Mouse (Mus musculus) spleen, postnatal 14 days (tissue): Measurements from ENCODE around the gene Stat5a.

Source experiments
- DNase-seq, 2 experiments: peaks; one replicate each; pipeline ENCODE4 v3.0.0; 2021 to 2022; ENCODE audit warnings: low spot score in 2 of 2

The Stat5a gene

DNA sequence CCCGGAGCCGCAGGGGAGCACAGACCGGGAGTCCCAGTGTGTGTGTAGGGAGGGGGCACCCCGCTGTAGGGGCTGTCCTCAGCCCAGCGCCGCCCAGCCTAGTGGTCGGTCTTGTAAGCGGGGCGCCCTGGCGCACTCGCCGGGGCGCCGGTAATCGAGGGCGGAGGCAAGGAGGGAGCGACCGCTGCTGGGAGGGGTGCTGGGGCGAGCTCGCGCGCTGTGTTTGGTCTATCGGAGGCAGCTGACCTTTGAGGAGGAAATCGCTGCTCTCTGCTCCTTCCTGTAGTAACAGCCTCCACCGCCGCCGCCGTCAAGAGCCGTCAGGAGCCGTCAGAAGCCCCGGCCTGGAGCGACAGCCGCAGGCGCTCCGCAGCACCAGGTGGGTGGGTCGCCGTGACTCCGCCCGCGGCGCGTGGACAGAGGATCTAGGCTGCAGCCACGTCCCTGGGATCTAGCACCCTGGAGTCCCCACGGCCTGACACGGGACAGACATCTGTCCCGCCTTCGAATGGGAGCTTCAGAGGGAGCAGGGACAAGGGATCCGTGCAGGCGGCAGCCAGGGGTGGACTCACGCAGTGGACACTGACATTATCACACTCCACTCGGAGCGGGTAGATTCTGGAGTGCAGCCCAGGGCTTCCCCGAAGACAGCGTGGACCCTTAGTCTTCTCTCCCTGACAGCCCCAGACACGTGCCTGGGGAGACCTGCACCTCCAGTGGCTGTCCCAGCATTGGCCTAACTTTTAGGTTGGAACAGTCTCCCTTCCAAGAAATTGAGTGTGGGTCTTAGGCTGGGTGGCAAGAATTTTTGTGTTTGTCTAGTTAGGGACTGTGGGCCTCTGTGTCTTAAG is 1.3 kb downstream of the Stat5a start:
- DNase-seq, result peak; percentile 69 to 78

DNA sequence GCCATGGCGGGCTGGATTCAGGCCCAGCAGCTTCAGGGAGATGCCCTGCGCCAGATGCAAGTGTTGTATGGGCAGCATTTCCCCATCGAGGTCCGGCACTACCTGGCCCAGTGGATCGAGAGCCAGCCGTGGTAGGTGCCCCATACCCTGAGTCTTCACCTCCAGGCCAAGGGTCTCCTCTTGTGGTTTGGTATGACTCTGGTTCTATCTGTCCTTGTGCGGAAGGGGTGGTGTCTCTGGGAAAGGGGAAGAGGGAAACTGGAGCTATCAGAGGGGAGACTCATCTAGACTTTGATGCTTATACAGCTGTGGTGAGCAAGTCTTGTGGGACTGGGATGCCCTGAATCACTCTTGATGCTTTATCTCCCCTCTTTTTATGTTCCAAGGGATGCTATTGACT is 2.2 kb downstream of the Stat5a start:
- no peak for DNase-seq

DNA sequence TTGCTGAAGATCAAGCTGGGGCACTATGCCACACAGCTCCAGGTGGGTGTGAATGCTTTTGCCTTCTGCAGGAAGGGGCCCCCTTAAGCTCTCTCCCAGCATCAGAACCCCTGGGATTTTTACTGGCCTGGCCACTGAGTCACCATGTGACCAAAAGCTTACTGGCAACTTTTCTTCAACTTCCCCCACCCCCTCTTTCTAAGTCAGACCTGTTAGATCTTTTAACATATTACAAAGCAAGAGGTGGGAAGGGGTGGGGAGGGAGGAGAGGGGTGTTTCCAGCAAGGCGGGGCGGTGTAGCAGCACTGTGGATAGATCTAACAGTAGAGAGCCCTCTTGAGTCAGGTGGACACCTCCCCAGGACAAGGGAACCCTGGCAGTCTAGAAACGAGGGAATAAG is 2.7 kb downstream of the Stat5a start:
- no peak for DNase-seq

DNA sequence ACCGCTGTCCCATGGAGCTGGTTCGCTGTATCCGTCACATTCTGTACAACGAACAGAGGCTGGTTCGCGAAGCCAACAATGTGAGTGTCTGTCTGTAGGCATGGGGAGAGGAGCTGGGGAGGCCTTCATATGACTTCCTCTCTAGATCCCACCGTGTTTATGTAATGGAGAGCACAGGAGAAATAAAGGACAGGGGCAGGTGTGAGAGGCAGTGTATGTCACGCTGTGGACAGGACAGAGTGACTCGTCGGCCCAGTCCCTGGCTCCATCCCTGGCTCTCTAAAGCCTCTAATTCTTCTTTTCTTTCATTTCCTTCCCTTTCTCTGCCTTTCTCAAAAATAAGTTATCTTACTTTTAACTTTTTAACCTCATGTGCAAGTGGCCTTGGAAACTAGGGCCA is 4.0 kb downstream of the Stat5a start:
- DNase-seq, result no peak

DNA sequence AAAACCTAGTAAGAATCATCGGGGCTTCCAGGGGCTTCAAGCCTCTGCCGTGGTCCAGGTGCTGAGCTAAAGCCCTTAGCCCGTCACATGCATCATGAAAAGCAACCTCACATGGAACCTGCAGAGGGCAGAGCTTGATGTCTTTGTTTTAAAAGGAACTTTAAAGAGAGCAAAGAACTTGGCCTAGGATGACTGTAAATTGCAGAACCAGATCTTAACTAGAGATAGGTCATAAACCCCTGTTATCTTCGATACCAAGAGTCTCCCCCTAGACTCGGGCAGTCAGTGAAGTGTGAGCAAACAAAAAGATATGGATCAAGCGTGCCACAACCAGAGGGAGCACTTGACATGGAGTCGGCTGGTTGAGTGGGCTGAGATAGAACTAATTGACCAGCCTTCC is 6.5 kb downstream of the Stat5a start:
- no peak for DNase-seq

DNA sequence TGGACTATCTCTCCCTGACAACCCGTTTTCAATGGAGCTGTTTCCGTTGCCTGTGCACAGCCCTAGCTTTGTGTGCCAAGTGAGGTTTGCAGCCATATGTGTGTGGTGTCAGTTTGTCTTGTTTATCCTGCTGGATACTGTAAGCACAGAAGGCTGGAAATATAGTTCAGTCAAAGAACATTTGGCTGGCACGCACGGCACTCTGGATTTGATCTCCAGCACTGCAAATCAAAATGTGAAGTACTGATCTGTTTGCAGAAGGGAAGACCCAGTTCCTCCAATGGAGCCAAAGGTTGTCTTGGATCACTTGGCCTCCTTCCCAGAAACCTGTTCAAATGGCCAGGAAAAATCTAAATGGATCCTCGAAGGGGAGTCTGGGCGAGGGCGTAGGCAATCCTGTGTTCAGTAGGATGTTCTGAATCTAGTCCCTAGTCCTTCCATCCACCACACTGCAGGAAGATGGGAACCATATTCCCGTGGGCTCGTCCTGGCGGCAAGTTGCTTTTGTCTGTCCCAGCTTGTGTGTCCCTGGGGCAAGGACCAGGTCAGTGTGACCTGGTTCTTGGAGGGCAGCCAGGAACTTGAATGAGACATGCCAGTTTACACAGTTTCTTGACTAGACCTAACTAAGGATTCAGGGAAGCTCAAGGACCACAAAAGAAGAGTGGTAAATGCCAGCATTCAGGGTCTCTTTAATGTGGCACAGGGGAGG is 11.3 kb downstream of the Stat5a start:
- no peak for DNase-seq

DNA sequence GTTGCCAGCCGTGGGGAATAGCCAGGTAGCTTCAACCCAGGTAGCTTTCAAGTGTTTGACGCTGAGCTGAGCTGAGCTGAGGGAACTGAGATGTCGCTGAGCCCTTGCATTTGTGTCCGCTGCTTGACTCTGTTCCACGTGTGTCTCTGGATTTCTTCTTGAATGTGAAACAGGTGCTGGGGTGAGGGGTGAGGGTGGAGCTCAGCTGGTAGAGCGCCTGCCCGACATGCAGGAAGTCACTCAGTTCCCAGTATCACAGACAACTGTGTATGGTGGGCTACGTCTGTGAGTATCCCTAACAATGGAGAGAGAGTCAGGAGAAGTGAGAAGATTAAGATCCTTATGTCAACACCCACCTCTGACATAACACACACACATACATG is 11.8 kb downstream of the Stat5a start:
- no peak for DNase-seq

DNA sequence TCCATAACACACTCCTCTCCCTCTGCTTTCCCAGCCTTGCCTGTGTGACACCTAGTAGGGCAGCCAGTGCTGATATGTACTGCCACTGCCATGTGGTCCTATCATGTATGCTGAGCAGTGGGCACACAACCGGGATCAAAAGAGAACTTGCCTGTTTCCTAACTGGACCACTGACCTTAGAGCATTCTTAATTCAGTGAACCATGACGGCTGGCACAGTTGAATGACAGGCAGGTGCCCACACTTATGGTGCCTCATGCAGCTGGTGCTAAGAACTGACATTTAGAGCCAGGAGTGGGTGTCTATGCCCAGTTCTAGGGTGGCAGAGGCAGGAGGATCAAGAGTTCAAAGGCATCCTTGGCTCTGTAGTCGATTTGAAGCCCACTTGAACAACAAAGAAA is 16.6 kb downstream of the Stat5a start:
- DNase-seq, result no peak

DNA sequence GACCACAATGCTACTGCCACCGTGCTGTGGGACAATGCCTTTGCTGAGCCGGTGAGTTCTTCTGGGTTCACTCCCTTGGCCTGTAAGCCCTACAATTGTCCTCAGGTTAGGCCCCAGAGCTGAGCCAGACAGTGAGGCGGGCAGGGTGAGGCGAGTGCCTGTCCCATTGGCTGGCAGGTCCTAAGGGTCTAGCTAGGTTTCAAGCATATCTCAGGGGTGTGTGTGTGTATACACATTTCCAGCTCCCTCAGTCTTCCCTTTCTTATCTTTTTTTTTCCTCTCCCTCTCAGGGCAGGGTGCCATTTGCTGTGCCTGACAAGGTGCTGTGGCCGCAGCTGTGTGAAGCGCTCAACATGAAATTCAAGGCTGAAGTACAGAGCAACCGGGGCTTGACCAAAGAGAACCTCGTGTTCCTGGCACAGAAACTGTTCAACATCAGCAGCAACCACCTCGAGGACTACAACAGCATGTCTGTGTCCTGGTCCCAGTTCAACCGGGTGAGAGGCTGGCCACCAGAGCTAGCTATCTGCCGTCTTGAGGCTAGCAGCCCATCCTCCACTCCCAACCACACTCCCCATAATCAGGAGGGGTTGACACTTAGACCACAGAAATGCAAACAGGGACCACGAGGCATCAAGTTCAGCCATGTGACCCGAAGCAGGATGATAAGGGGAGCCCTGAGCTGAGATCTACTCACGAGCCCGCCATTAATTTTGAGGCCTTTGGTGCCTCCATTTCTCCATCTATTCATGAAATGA is 20.3 kb downstream of the Stat5a start:
- DNase-seq, result no peak

DNA sequence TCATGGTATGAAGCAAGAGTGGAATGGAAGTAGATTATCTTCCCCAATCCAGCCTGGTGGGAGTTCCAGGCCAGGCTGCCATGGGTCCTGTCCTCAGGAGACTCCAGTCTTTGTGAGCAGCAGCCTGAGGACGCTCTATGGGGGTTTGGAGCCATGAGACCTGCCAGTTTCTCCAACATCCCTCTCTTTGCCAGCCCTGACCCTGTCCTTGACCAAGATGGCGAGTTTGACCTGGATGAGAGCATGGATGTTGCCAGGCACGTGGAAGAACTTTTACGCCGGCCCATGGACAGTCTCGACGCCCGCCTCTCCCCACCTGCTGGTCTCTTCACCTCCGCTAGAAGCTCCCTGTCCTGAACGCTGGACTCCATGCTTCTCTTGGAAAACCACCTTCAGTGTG is 24.5 kb downstream of the Stat5a start:
- DNase-seq, result no peak

DNA sequence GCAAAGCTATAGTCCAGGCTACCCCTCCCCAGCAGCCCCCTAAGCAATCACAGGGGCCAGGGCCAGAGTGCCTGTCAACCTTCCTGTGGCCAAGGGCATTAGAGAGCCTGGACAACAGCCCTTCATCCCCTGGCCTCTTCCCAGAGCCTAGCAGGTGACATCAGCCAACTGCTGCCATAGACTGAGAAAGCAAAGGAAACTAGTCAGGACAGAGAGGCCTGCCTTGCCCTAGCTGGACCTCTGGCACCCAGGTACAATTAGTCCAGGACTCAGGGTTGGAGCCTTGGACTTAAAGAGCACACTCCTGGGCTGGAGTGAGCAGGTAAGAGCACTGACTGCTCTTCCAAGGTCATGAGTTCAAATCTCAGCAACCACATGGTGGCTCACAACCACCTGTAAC is 26.3 kb downstream of the Stat5a start:
- no peak for DNase-seq

DNA sequence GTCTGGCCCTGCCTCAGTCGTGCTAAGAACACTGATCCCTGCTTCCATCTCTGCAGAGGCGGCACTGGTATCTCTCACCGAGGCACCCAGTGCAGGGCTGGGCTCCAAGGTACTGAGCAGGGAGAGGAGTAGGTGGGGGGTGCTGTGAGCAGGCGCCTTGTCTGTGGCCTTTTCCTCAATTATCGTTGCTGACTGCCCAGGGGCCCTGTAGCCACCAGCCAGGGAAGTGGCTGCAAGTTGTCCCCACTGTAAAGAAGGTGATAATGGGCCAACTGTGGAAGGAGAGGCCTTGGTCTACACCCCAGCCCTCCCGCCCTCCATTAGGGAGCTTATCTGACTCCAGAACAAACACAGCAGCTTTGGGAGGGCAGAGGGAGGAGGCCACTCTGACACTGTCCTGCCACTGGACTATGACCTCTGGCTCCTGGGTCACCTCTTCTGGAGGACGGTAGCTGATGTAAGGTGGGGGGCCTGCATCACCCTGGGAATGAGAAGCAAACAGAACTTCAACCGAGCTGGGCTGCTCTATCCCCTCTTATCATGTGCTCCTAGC is 27.1 kb downstream of the Stat5a start:
- DNase-seq, result no peak

DNA sequence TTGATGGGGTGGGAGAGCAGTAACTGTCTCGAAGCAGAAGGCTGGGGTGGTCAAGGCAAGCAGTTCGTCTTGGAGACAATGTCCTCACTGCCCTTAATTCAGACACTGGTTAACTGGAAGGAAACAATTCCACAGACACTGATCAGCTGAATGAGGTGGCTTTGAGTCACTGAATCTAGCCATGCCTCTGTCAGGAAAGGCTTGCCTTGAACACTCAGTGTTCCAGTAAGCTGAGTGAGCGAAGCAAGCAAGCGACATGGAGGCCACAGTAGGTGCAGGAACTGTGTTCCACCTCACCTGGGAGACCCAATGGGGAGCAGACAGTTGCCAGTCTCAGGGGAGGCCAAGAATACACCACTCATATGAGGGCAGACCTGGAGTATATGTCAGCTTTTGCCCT is 28.1 kb downstream of the Stat5a start:
- DNase-seq, result no peak

DNA sequence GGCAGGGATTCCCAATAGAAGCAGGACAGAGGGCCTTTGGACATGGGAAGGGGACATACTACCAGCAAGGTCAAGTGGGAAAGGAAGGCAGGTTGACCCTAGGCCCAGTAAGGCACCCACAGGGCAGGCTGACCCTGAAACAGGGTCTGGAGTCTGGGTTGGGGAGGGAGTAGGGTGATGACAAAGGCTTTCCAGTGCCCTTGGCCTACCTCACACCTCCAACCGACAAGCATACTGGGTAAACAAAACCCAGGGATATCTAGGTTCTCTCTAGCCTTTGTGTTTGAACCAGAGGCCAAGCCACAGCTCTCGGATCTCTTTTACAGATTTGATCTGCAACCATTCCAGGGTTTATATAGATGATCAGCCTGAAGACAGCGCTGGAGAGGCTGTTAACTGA is 28.6 kb downstream of the Stat5a start:
- DNase-seq, result no peak

DNA sequence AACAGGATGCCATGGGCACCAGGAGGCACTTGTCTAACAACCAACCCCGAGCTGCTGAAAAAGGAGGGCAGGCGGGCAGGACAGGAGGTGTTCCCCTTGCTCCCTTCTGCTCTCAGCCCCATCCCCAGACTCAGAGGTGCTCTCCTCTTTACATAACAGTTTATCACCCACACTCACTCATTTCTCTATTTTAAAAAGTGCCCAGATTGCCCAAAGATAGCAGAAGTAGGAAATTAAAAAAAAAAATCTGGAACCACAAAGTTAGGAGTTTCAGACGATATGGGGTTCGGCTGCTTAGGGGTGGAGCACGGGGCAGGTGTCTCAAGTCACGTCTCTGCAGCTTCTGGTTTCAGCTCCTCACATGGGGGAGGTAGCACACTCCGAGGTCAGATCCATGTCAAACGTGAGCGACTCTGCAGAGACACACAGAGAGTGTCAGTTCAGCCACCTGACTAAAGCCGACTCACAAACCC is 29.2 kb downstream of the Stat5a start:
- DNase-seq, result no peak

DNA sequence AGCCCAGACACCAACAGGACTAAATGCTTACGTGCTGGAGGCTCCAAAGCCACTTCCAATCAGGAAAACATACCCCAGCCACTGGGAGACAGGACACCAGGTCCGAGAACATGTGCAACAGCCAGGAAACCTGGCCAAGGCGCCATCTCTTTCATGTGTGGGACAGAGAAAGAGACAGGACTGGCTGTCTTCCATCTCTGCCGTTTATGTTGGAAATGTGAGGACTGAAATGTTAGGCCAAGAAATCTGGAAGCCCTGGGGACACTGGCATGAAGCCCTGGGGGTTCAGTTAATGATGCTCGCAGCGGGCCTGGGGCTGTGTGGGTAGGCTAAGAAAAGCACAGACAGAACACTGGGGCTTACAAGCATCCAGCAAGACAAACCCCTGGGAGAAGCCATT is 31.3 kb downstream of the Stat5a start:
- no peak for DNase-seq

DNA sequence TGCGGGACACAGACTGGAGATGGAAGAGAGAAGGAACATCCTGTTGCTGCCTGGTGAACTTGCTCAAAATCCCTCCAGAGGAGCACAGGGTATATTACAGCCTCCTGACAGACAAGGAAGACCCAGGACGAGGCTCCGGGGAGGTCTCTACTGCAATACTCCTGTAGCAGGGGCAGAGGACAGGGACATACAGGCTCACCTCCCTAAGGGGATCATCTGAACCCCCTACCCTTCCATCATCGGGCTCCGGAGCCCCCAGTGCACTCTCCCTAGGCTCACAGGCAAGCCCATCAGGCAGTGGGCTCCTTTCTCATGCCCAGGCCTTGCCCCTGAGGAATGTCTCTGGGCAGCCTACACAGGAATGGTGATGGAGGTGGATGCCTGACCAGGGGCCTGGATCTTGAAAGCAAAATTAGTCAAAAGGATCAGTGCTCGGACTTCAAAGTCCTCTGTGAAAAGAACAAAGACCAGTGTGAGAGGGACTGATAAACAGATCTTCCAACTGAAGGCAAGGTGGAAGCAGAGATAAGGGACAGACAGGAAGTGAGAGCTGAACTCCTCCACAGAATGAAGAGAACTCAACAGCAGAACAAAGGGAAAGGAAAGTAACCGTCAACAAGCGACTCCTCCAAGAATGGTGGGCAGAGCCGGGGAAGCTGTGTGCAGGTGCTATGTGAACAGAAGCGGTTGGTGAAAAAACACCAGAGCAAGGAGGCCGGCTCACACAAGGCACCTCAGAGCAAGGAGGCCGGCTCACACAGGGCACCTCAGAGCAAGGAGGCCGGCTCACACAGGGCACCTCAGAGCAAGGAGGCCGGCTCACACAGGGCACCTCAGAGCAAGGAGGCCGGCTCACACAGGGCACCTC is 32.3 kb downstream of the Stat5a start:
- no peak for DNase-seq

DNA sequence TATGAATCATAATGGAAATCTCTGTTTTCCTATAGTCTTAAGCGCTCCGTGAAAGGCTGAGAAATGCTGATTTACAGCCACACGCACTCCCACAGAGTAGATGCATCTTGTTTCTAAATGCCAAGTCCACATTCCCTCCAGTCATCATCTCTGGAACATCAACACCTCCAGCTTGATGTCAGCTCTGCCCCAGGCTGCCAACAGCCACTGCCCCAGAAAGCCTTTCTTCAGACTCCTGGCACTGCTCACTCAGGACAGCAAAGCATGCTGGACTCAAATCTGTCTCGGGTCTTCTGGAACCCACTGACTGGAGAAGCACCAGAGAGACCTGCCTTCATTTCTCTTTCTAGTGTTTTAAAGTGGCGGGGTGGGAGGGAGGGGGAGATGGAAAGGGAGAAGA is 33.3 kb downstream of the Stat5a start:
- no peak for DNase-seq

DNA sequence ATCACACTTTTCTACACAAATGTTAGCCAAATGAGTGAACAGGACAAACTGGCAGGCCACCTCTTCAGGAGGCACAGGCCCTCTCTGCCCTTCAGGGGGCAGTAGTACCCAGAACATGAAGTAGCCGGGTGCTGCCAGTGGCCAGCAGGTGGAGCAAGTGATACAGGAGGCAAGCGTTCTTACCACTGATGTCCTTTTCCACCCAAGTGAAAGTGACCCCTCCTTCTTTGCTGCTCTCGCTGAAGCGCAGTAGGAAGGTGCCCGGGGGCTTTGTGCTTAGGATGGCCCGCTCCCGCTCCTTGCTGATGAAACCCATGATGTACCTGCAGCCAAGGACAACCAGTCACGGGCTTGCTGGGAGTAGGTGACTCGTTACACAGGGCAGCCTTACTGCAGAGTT is 34.3 kb downstream of the Stat5a start:
- DNase-seq, result peak; percentile 79 to 90

DNA sequence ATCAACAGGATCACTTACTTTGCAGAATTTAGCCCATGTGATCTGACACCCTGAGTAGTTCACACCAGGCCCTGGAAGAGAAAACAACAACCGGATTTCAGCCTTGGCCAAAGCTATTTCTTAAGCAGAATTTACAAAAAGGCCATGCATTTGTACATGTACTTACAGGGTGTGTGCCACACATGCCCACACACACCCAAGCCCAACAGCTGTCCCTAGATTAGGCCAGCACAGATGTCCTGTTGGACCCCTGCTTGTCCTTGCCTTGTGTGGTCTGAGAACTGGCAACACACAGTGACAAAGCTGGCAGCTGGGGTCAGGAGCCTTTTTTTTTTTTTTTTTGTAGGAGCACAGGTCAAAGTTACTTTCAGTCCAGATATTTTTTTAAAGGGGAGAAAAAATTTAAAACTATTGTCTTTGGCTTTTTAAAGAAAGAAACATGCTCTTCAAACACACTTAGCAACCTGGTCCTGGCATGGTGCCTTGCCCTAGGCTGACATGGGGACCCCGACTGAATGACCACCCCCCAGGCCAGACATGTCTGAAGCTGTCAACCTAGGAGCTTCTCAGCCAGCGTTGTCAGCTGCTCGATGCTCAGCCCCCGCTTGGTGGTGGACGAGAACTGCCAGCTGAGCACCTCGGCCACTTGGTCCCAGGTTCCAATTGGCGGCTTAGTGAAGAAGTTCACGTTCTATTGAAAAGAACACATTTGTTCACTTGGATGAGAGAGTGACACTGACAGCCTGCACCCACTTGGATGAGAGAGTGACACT is 35.2 kb downstream of the Stat5a start:
- no peak for DNase-seq

DNA sequence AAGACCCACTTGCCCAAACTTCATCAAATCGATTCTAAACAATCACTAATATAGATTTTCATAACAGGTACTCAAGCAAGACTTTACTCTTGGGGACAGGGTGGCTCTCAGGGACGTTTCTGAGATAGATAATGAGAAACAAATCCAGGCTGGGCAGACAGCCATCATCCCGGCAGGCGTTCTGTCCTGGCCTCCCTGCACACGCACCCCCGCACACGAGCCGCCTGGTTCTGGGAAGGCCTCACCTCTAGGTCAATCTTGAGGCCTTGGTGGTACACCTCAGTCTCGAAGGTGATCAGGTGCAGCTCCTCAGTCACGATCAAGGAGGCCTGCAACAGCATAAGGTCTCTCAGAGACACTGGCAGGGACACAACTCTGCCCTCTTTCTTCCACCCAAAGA is 36.9 kb downstream of the Stat5a start:
- no peak for DNase-seq
